Mouse (Mus musculus): ENCODE measurements at regions not wholly inside any gene's neighbourhood (a gene's known extent, or its start where the extent isn't known, plus 50 kb on each side); places are given as distances from the start of the nearest gene placed in this dataset.

DNA sequence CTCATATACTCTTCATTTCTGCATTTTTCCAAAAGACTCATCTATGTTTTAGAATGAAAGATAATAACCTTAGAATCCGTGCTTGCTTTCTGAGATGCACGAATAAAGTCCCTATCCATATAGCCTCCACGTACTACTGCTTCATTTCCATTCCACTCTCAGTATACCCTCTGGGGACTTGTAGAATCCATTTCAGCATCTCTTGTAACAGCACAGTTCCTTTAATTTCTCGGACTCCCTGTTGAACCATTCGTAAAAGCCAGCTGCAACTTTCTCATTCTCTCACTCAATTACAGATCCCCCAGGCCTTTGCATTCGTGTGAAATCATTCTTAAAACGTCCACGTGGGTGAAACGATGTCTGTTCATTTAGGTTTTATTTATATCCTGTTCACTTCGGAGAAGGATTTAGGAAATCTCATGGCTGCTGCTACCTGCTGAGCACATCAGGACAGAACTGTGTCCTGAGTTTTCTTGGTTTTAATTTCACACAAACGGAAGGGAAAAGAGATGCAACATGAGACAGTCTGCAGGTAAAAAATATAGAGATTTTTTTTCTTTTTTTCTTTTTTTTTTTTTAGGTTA is 631.4 kb downstream of the Bckdhb start:
- TF ChIP-seq CTCF (IDR thresholded peaks at IDR 0.05; ENCODE audit: low read depth) (no peak), EP300 (IDR thresholded peaks at IDR 0.05; ENCODE audit: low read depth) (no peak)

Measured in liver, postnatal 0 days (tissue).